Mouse (Mus musculus) cortical plate, adult 2 months (tissue): ENCODE results near the gene Stbd1. TPM values are rescaled to one million over a fixed set of nuclear protein-coding genes. Genes with fewer than 3 reads are reported as not detected.

Experiments used
- H3K27ac ChIP-seq: fragments of 200-500 bp; 2 replicates; pipeline ENCODE4 v1.5.1; 2012; ENCODE audit warnings: low read length, control low read depth, inconsistent platforms; ENCODE audit not compliant: insufficient read depth
- H3K4me1 ChIP-seq: fragments of 200-500 bp; 2 replicates; pipeline ENCODE4 v1.6.1; 2011; ENCODE audit warnings: low read length; ENCODE audit not compliant: control insufficient read depth, insufficient read depth
- H3K4me3 ChIP-seq: fragments of 200-500 bp; 2 replicates; pipeline ENCODE4 v1.5.1; 2011; ENCODE audit warnings: mild to moderate bottlenecking, low read length, control low read depth; ENCODE audit not compliant: insufficient read depth
- CTCF ChIP-seq: fragments of 200-500 bp; IDR thresholded peaks from 2 replicates; pipeline ENCODE4 v1.5.1; 2011; ENCODE audit warnings: mild to moderate bottlenecking, control low read depth, low read length; ENCODE audit not compliant: insufficient read depth; ENCODE audit errors: extremely low read depth
- POLR2A ChIP-seq: fragments of 200-500 bp; IDR thresholded peaks from 2 replicates; pipeline ENCODE4 v1.6.1; 2011; ENCODE audit warnings: mild to moderate bottlenecking, low read length, control low read depth; ENCODE audit not compliant: insufficient read depth; ENCODE audit errors: extremely low read depth
- polyA plus RNA-seq: library from polyadenylated mRNA; depleted of rRNA; stranded (reverse); fragments of >200 nt; gene quantifications from 2 replicates; pipeline ENCODE4 v1.2.3, GENCODE M21; 2012; rRNA removed

The Stbd1 gene
- polyA plus RNA-seq, 1 experiment, result 1.1 TPM

DNA sequence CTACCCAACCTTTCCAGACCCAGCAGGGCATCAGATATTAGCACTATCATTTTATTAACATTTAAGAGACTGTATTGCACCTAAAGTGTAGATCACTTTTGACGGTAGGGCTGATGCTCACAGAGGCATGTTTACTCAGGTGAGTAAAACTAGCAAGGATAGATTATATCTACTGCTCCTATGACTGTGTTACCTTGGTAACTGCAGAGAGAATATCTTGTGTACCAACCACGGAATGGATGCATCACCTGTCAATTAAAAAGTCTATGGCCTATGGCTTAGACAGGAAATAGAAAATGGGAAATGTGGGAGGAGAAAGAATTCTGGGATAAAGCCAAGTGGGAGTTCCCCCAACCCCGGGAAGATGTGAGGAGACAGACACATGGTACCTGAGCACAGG is 32.1 kb downstream of the Stbd1 start:
- H3K27ac ChIP-seq, result no peak overlapping the region
- TF ChIP-seq CTCF (no peak), POLR2A (no peak)
- H3K4me1 ChIP-seq, result no peaks in the 10 kb centered on the region
- no peak overlapping the region for H3K4me3 ChIP-seq

- Histone ChIP-seq H3K4me3 (no peak overlapping the region), H3K4me1 (no peaks in the 10 kb centered on the region), H3K27ac (no peak overlapping the region)
- TF ChIP-seq POLR2A (no peak), CTCF (no peak)
Observed at GRCm38 (mm10) chr5:92635891-92636290, 33.0 kb downstream of the Stbd1 start.

DNA sequence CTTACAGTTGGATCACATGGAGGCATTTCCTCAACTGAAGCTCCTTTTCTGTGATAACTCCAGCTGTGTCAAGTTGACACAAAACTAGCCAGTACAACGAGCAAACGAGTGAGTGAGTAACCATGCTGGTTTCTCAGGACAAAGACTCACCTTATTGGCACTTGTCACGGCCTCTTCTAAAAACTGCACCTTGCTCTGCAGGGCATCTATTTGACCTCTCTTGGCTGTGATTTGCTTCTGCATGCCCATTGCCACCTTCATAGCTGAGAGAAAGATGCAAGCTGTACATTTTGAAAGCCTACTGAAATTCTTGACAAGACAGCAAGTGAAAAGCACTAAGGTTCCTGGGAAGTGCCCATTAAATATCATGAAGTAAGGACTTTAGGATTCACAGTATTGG is 38.0 kb downstream of the Stbd1 start:
- H3K27ac ChIP-seq, result no peak overlapping the region
- TF ChIP-seq POLR2A (no peak), CTCF (no peak)
- no peak overlapping the region for H3K4me3 ChIP-seq
- H3K4me1 ChIP-seq, result no peaks in the 10 kb centered on the region

Other genes with a start within 250 kb of the Stbd1 start
- 22.4 and 26.0 TPM in 2 replicates for gene Nup54, start 167.8 kb upstream of the Stbd1 start, polyA plus RNA-seq
- 63.7 and 66.4 TPM in 2 replicates for gene Scarb2, start 96.2 kb upstream of the Stbd1 start, polyA plus RNA-seq
- 0.53 and 0.84 TPM in 2 replicates for gene Fam47e, start 48.0 kb upstream of the Stbd1 start, polyA plus RNA-seq
- 0.38 and 0.65 TPM in 2 replicates for gene Ccdc158, start 72.2 kb downstream of the Stbd1 start, polyA plus RNA-seq
- 1.9 and 2.0 TPM in 2 replicates for gene Shroom3, start 80.4 kb downstream of the Stbd1 start, polyA plus RNA-seq